Mouse (Mus musculus) MEL (cell line): Measurements from ENCODE around the gene Galntl6.

ENCODE experiments used
- CTCF ChIP-seq, 3 experiments: IDR thresholded peaks in 2 of 3; conservative IDR thresholded peaks in 1 of 3; 2 replicates each; pipeline ENCODE4 v1.5.1; 2011 to 2012; ENCODE audit warnings: low read length in 3 of 3, low read depth in 2 of 3, mild to moderate bottlenecking in 2 of 3, improper control_type of control experiment in 1 of 3, inconsistent platforms in 1 of 3, mixed read lengths in 1 of 3, moderate library complexity in 1 of 3; ENCODE audit not compliant: control insufficient read depth in 1 of 3, insufficient read depth in 1 of 3, poor library complexity in 1 of 3, severe bottlenecking in 1 of 3
- EP300 ChIP-seq, 2 experiments: IDR thresholded peaks; 2 replicates each; pipeline ENCODE4 v1.6.1; 2011; ENCODE audit warnings: improper control_type of control experiment in 2 of 2, low read length in 2 of 2, low read depth in 1 of 2, mild to moderate bottlenecking in 1 of 2
- HCFC1 ChIP-seq: IDR thresholded peaks from 2 replicates; pipeline ENCODE4 v1.6.1; 2012; ENCODE audit warnings: low read depth, mild to moderate bottlenecking, inconsistent platforms, low read length, improper control_type of control experiment, moderate library complexity
- MAX ChIP-seq: IDR thresholded peaks from 2 replicates; pipeline ENCODE4 v1.6.1; 2011; ENCODE audit warnings: low read length, improper control_type of control experiment
- POLR2A ChIP-seq, 2 experiments: IDR thresholded peaks; 2 replicates each; pipeline ENCODE4 v1.6.1; 2011 to 2012; ENCODE audit warnings: low read length in 2 of 2, mild to moderate bottlenecking in 2 of 2, control low read depth in 1 of 2, improper control_type of control experiment in 1 of 2, low read depth in 1 of 2, moderate library complexity in 1 of 2; ENCODE audit not compliant: control insufficient read depth in 1 of 2, insufficient read depth in 1 of 2, poor library complexity in 1 of 2
- SMC3 ChIP-seq: IDR thresholded peaks from 2 replicates; pipeline ENCODE4 v1.6.1; 2011; ENCODE audit warnings: low read depth, low read length, improper control_type of control experiment
- USF1 ChIP-seq: IDR thresholded peaks from 2 replicates; pipeline ENCODE4 v1.6.1; 2014; ENCODE audit warnings: low read depth, mild to moderate bottlenecking, inconsistent platforms, low read length, improper control_type of control experiment, moderate library complexity
- ZKSCAN1 ChIP-seq: IDR thresholded peaks from 2 replicates; pipeline ENCODE4 v1.6.1; 2012; ENCODE audit warnings: low read depth, mild to moderate bottlenecking, inconsistent platforms, low read length, improper control_type of control experiment, moderate library complexity
- ZMIZ1 ChIP-seq: IDR thresholded peaks from 2 replicates; pipeline ENCODE4 v1.6.1; 2012; ENCODE audit warnings: low read depth, mild to moderate bottlenecking, inconsistent platforms, low read length, improper control_type of control experiment, moderate library complexity

- TF ChIP-seq POLR2A (IDR thresholded peaks at IDR 0.05; ENCODE audit: control insufficient read depth in 1 of 2, insufficient read depth in 1 of 2, low read depth in 1 of 2, low read length in 2 of 2, poor library complexity in 1 of 2) = no peak
- TF ChIP-seq CTCF (IDR thresholded peaks at IDR 0.05 in 2 of 3, conservative IDR thresholded peaks at IDR 0.05 in 1 of 3; ENCODE audit: control insufficient read depth in 1 of 3, insufficient read depth in 1 of 3, low read depth in 2 of 3, low read length in 3 of 3, poor library complexity in 1 of 3, severe bottlenecking in 1 of 3) = no peak
- TF ChIP-seq ZKSCAN1 = no peak
- TF ChIP-seq HCFC1 = no peak
- no peak for TF ChIP-seq EP300 (IDR thresholded peaks at IDR 0.05; ENCODE audit: low read depth in 1 of 2, low read length in 2 of 2)
- no peak for TF ChIP-seq ZMIZ1
- no peak for TF ChIP-seq USF1
- no peak for TF ChIP-seq MAX
- no peak for TF ChIP-seq SMC3
Measured at GRCm38 (mm10) chr8:58217885-58218284, 694.6 kb downstream of the Galntl6 start.
